Mouse (Mus musculus): ENCODE measurements around the gene Patj. TPM values are rescaled to one million over a fixed set of nuclear protein-coding genes. Genes with fewer than 3 reads are reported as not detected.
"Not testable (repeated sequence)": the region's sequence is repeated elsewhere in the genome, so short reads cannot be mapped to it uniquely, and the experiment has no call there.

Gene Patj
- total RNA-seq, 2 experiments from 2014 or later: 11.0 to 15.8 TPM

GRCm38 (mm10) chr4:98700156-98700555, 304.6 kb downstream of the Patj start:
- no peak for DNase-seq (ENCODE audit: low spot score in 2 of 2)
- intact Hi-C loops (cut with DNase I): loop anchor here (10.0 kb wide), 1 partner anchor 1665 kb away; no protein-coding TSS in a partner anchor

GRCm38 (mm10) chr4:98702201-98702894, 306.8 kb downstream of the Patj start:
- DNase-seq (ENCODE audit: low spot score in 2 of 2): peak; percentile 79 to 83
- intact Hi-C loops (cut with DNase I): loop anchor here (2.0 to 10.0 kb wide), 2 partner anchors 158 to 1668 kb away; no protein-coding TSS in a partner anchor

GRCm38 (mm10) chr4:98710891-98711290, 315.3 kb downstream of the Patj start:
- intact Hi-C loops (cut with DNase I): no loop called here
- DNase-seq (ENCODE audit: low spot score in 2 of 2): no peak

GRCm38 (mm10) chr4:98717735-98718546, 322.4 kb downstream of the Patj start:
- intact Hi-C loops (cut with DNase I): no loop called here
- no peak for DNase-seq (ENCODE audit: low spot score in 2 of 2)

GRCm38 (mm10) chr4:98718547-98718917, 322.9 kb downstream of the Patj start:
- intact Hi-C loops (cut with DNase I): no loop called here
- no peak for DNase-seq (ENCODE audit: low spot score in 2 of 2)

- peak; percentile 45 to 60 for DNase-seq (ENCODE audit: low spot score in 2 of 2)
- intact Hi-C loops (cut with DNase I): no loop called here
These were observed 326.9 kb downstream of the Patj start for GRCm38 (mm10) chr4:98722454-98722853.

GRCm38 (mm10) chr4:98724682-98725081, 329.1 kb downstream of the Patj start:
- intact Hi-C loops (cut with DNase I): loop anchor here (2.0 kb wide), 1 partner anchor 162 kb away; no protein-coding TSS in a partner anchor
- DNase-seq (ENCODE audit: low spot score in 2 of 2): not testable (repeated sequence)

- DNase-seq (ENCODE audit: low spot score in 2 of 2): no peak
- intact Hi-C loops (cut with DNase I): loop anchor here (2.0 kb wide), 1 partner anchor 161 kb away; no protein-coding TSS in a partner anchor
These were observed 329.9 kb downstream of the Patj start for GRCm38 (mm10) chr4:98725439-98725838.

- intact Hi-C loops (cut with DNase I): no loop called here
- DNase-seq (ENCODE audit: low spot score in 2 of 2): no peak
These were observed 331.1 kb downstream of the Patj start, which contains the start of gene L1td1 for GRCm38 (mm10) chr4:98726590-98727237. L1td1 (plus strand) TSS chr4:98726734.

- intact Hi-C loops (cut with DNase I): no loop called here
- DNase-seq (ENCODE audit: low spot score in 2 of 2): no peak
These were observed 331.8 kb downstream of the Patj start for GRCm38 (mm10) chr4:98727295-98727958.

GRCm38 (mm10) chr4:98727959-98728347, 332.4 kb downstream of the Patj start:
- intact Hi-C loops (cut with DNase I): no loop called here

GRCm38 (mm10) chr4:98728716-98729115, 333.1 kb downstream of the Patj start:
- intact Hi-C loops (cut with DNase I): no loop called here
- DNase-seq (ENCODE audit: low spot score in 2 of 2): no peak

More at GRCm38 (mm10) chr4:98727959-98728347, 332.4 kb downstream of the Patj start:
- no peak for DNase-seq (ENCODE audit: low spot score in 2 of 2)

GRCm38 (mm10) chr4:98733660-98734059, 338.1 kb downstream of the Patj start:
- DNase-seq (ENCODE audit: low spot score in 2 of 2): peak in 1 of 2 experiments; percentile 11
- intact Hi-C loops (cut with DNase I): no loop called here

GRCm38 (mm10) chr4:98739753-98740152, 344.2 kb downstream of the Patj start:
- DNase-seq (ENCODE audit: low spot score in 2 of 2): peak in 1 of 2 experiments; percentile 33
- intact Hi-C loops (cut with DNase I): loop anchor here (1.0 to 5.0 kb wide), 2 partner anchors 148 to 443 kb away; no protein-coding TSS in a partner anchor

- intact Hi-C loops (cut with DNase I): no loop called here
- DNase-seq (ENCODE audit: low spot score in 2 of 2): no peak
These were observed 347.8 kb downstream of the Patj start for GRCm38 (mm10) chr4:98743209-98743905.

- intact Hi-C loops (cut with DNase I): no loop called here
- no peak for DNase-seq (ENCODE audit: low spot score in 2 of 2)
These were observed 348.3 kb downstream of the Patj start for GRCm38 (mm10) chr4:98743906-98744210.

- DNase-seq (ENCODE audit: low spot score in 2 of 2): no peak
- intact Hi-C loops (cut with DNase I): no loop called here
These were observed 358.9 kb downstream of the Patj start for GRCm38 (mm10) chr4:98754456-98754855.

GRCm38 (mm10) chr4:98756141-98756540, 360.6 kb downstream of the Patj start:
- intact Hi-C loops (cut with DNase I): no loop called here
- DNase-seq (ENCODE audit: low spot score in 2 of 2): no peak
